Mouse (Mus musculus): ENCODE data around the gene Mthfd1l. TPM values are rescaled to one million over a fixed set of nuclear protein-coding genes. Genes with fewer than 3 reads are reported as not detected.

Mthfd1l gene
- polyA plus RNA-seq, 1 experiment from 2014 or later: 14.2 TPM

DNA sequence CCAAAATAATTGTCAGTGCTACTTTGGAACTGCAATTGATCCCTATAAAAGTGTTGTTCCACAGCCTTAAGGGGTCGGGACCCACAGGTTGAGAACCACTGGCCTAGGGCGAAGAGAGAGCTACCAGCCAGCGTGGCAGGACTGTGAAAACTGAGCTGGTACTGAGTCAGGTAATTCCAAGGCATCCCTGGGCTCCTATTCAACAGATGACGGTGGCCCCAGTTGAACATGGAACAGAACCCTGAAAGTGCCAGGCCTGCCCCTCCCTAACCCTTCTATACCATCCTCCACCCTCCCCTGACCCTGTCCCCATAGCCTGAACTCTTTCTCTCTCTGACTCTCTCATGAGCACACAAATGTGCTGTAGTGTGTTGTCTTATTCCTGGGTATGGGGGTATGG lies 77.3 kb downstream of the Mthfd1l start:
- H3K27ac ChIP-seq (ENCODE audit: low read length): no peak overlapping the region

DNA sequence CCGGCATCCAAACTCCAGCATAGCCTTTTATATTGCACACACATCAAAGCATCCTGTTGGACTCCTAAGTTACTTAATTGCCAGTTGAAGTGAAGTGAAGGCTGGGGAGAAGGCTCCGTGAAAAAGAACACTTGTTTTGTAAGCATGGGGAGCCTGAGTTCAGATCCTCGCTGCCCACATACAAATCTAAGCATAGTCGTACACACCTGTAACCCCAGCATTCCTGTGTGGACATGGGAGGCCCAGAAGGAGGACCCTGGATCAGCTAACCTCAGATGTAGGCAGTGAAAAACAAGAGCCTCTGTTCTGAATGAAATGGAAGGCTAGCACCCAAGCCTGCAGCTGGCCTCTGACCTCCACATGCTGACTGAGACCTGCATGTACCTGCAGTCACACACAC lies 79.8 kb downstream of the Mthfd1l start:
- Histone ChIP-seq H3K4me2 (ENCODE audit: low read depth, low read length) (no peak overlapping the region), H3K4me1 (replicated peaks; ENCODE audit: control insufficient read depth, insufficient read depth, low read length) (no peaks in the 10 kb centered on the region), H3K36me3 (ENCODE audit: control insufficient read depth, insufficient read depth, low read length) (no peaks in the 10 kb centered on the region), H3K27me3 (ENCODE audit: control insufficient read depth, insufficient read depth, low read depth, low read length) (no peaks in the 10 kb centered on the region), H3K27ac (ENCODE audit: low read length) (no peak overlapping the region), H3K9me3 (ENCODE audit: control insufficient read depth, low read length) (no peaks in the 10 kb centered on the region), H3K9ac (ENCODE audit: low read length) (no peak overlapping the region), H3K4me3 (ENCODE audit: low read length) (no peak overlapping the region)
- no peak for ATAC-seq (ENCODE audit: low read depth)
- 76% methylated on average over 4 of the region's 4 CpGs for WGBS

More for the DNA sequence above, 77.3 kb downstream of the Mthfd1l start:
- Histone ChIP-seq H3K9me3 (ENCODE audit: control insufficient read depth, low read length) (no peaks in the 10 kb centered on the region), H3K36me3 (ENCODE audit: control insufficient read depth, insufficient read depth, low read length) (no peaks in the 10 kb centered on the region), H3K27me3 (ENCODE audit: control insufficient read depth, insufficient read depth, low read depth, low read length) (no peaks in the 10 kb centered on the region), H3K9ac (ENCODE audit: low read length) (no peak overlapping the region), H3K4me3 (ENCODE audit: low read length) (no peak overlapping the region), H3K4me2 (ENCODE audit: low read depth, low read length) (no peak overlapping the region), H3K4me1 (replicated peaks; ENCODE audit: control insufficient read depth, insufficient read depth, low read length) (peaks cover 3% of the 10 kb centered on the region; the same call in 1 of the 2 replicates)
- 93% methylated on average over 4 of the region's 4 CpGs for WGBS
- ATAC-seq (ENCODE audit: low read depth): no peak

DNA sequence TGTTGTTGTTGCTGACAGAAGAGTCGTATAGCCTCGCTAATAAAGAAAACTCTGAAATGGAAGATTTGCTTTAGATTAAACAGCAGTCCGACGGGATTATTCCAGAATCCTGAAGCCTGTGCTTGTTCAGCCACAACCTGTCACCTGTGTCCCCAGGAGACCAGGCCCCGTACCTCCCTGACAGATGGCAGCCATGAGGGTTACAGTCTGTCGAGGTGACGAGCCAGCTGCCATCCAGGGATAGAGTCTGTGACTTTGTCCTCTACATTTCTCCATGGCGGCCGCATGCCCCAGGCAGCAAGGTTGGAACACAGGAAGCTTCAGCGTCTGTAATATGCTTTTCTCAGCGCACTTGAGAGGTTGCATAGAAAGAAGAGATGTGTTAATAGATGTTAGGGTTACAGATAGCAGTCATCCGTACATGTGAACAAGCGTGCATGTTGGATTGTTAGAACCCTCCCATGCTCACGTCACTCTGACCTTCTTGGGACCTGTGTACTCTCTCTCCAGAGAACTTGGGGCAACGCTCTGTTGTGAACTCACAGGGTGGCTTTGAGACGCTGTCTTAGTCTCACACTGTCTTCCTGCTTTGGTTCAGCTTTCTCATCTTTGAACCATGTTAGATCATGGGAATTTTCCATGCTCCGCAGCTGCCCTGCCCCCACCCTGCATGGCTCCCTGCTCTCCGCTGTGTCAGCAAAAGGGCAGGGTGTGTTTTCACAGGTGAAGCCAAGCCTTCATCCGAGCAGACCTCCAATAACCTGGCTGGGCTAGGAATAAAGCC lies 80.6 kb downstream of the Mthfd1l start:
- ATAC-seq (ENCODE audit: low read depth): no peak
- WGBS: 76% methylated on average over 19 of the region's 19 CpGs
- no peak overlapping the region for H3K4me3 ChIP-seq (ENCODE audit: low read length)
- H3K36me3 ChIP-seq (ENCODE audit: control insufficient read depth, insufficient read depth, low read length): no peaks in the 10 kb centered on the region
- no peaks in the 10 kb centered on the region for H3K4me1 ChIP-seq (replicated peaks; ENCODE audit: control insufficient read depth, insufficient read depth, low read length)
- no peaks in the 10 kb centered on the region for H3K27me3 ChIP-seq (ENCODE audit: control insufficient read depth, insufficient read depth, low read depth, low read length)
- H3K9ac ChIP-seq (ENCODE audit: low read length): no peak overlapping the region
- H3K27ac ChIP-seq (ENCODE audit: low read length): no peak overlapping the region
- H3K4me2 ChIP-seq (ENCODE audit: low read depth, low read length): no peak overlapping the region
- H3K9me3 ChIP-seq (ENCODE audit: control insufficient read depth, low read length): no peaks in the 10 kb centered on the region

DNA sequence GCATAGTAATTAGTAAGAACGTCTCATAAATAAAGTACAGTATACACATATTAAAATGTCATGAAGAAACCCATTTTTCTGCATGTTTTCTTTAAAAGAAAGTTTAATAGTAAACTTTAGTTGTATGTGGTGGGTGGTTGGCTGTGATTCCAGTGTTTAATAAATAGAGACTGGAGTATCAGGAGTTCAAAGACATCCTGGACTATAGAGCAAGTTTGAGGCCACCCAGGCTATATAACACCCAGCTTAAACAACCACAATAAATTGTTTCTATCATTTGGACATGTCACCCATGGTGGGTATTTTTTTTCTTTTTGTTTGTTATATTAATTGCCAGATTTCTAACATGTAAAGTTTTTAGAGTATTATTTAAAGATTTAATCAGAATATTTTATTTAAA lies 81.7 kb downstream of the Mthfd1l start:
- Histone ChIP-seq H3K36me3 (ENCODE audit: control insufficient read depth, insufficient read depth, low read length) (no peaks in the 10 kb centered on the region), H3K4me3 (ENCODE audit: low read length) (no peak overlapping the region), H3K9me3 (ENCODE audit: control insufficient read depth, low read length) (no peaks in the 10 kb centered on the region), H3K4me2 (ENCODE audit: low read depth, low read length) (no peak overlapping the region), H3K27ac (ENCODE audit: low read length) (no peak overlapping the region), H3K4me1 (replicated peaks; ENCODE audit: control insufficient read depth, insufficient read depth, low read length) (no peaks in the 10 kb centered on the region), H3K9ac (ENCODE audit: low read length) (no peak overlapping the region), H3K27me3 (ENCODE audit: control insufficient read depth, insufficient read depth, low read depth, low read length) (no peaks in the 10 kb centered on the region)
- whole genome bisulfite sequencing: 77% methylated on average over 1 of the region's 1 CpGs
- ATAC-seq (ENCODE audit: low read depth): no peak

DNA sequence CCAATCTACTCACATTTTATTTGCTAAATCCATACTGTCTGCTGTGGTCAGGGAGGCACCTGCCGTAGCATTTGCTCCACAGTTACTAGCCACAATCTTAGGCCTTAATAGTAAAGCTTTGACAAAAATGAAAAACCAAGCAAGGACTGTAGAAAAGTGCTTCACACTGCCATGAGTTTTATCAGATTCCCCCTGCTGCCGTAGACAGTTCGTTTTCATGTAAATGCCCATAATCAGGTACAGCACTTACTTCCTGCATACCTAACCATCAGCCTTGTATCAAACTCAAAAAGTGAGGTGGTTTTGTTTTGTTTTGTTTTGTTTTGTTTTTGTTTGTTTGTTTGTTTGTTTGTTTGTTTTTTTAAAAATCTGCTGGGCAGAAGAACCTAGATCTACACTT lies 84.5 kb downstream of the Mthfd1l start:
- Histone ChIP-seq H3K4me1 (replicated peaks; ENCODE audit: control insufficient read depth, insufficient read depth, low read length) (no peaks in the 10 kb centered on the region), H3K9ac (ENCODE audit: low read length) (no peak overlapping the region), H3K27ac (ENCODE audit: low read length) (no peak overlapping the region), H3K27me3 (ENCODE audit: control insufficient read depth, insufficient read depth, low read depth, low read length) (no peaks in the 10 kb centered on the region), H3K36me3 (ENCODE audit: control insufficient read depth, insufficient read depth, low read length) (no peaks in the 10 kb centered on the region), H3K4me2 (ENCODE audit: low read depth, low read length) (no peak overlapping the region), H3K9me3 (ENCODE audit: control insufficient read depth, low read length) (no peaks in the 10 kb centered on the region), H3K4me3 (ENCODE audit: low read length) (no peak overlapping the region)
- WGBS: 95% methylated on average over 3 of the region's 3 CpGs
- ATAC-seq (ENCODE audit: low read depth): no peak

DNA sequence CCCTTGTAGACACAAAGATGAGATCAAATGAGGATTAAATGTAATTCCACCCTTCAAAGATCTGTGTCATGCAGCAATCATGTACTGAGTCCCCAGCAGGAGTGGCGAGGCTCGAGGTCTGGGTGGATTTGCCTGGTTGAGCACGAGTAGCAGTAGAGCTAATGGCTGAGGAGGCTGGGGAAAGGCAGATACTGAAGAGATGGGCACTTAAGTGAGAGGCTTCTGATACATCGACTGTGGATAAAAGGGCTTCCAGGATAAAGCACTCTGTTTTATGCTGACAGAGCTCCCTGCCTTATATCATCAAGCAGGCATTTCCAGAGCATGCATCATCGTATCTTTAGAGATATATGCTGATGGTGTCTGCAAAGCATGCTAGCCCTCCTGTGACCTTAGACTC lies 84.9 kb downstream of the Mthfd1l start:
- Histone ChIP-seq H3K9me3 (ENCODE audit: control insufficient read depth, low read length) (no peaks in the 10 kb centered on the region), H3K27ac (ENCODE audit: low read length) (no peak overlapping the region), H3K9ac (ENCODE audit: low read length) (no peak overlapping the region), H3K36me3 (ENCODE audit: control insufficient read depth, insufficient read depth, low read length) (no peaks in the 10 kb centered on the region), H3K4me3 (ENCODE audit: low read length) (no peak overlapping the region), H3K4me2 (ENCODE audit: low read depth, low read length) (no peak overlapping the region), H3K4me1 (replicated peaks; ENCODE audit: control insufficient read depth, insufficient read depth, low read length) (no peaks in the 10 kb centered on the region), H3K27me3 (ENCODE audit: control insufficient read depth, insufficient read depth, low read depth, low read length) (no peaks in the 10 kb centered on the region)
- 73% methylated on average over 5 of the region's 5 CpGs for WGBS
- no peak for ATAC-seq (ENCODE audit: low read depth)

DNA sequence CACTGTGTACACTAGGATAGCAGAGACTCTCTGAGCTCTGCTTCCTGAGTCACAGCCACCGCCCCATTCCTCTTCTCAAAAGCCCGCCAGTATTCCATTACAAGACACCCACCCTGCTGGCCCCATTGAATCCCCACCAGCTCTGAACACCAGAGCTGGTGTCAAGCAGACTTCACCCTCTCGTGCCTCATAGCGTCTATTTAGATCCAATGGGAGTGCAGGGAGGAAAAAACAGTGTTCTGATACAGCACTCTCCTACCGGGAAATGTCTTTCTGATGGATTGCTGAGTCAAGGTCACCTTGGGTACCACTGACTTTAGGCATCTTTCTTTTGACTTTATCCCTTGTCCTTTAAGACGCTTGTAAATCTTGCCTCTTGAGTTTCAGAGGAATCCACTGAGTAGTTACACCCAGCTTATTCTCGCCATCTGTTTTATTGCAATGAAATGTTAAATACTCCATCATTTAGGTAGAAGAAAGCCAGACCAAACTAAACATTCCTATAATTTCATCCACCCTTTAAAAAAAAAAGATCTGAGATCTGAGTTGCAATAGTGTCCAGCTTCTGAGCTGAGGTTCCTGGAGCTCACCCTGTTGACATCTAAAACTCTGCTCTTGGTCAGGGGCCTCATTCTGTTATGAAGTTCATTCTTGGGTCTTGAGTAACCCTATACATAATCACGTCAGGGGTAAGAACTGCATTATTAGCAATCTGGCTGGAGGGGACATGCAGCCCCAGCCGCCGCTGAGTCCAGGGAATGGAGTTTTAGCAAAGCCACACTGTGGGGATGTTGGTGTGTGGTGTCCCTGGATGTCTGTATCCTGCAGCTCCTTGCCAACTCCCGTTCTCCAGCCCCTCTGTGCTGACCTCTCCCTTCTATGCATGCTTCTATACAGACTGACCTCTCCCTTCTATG lies 88.4 kb downstream of the Mthfd1l start:
- Histone ChIP-seq H3K9ac (ENCODE audit: low read length) (no peak overlapping the region), H3K36me3 (ENCODE audit: control insufficient read depth, insufficient read depth, low read length) (no peaks in the 10 kb centered on the region), H3K4me1 (replicated peaks; ENCODE audit: control insufficient read depth, insufficient read depth, low read length) (peaks cover 3% of the 10 kb centered on the region; the same call in 1 of the 2 replicates), H3K27me3 (ENCODE audit: control insufficient read depth, insufficient read depth, low read depth, low read length) (no peaks in the 10 kb centered on the region), H3K4me3 (ENCODE audit: low read length) (no peak overlapping the region), H3K4me2 (ENCODE audit: low read depth, low read length) (no peak overlapping the region), H3K9me3 (ENCODE audit: control insufficient read depth, low read length) (no peaks in the 10 kb centered on the region), H3K27ac (ENCODE audit: low read length) (peak overlapping the region; percentile 41; the same call in 1 of the 2 replicates)
- no peak for ATAC-seq (ENCODE audit: low read depth)
- WGBS: 73% methylated on average over 11 of the region's 11 CpGs

DNA sequence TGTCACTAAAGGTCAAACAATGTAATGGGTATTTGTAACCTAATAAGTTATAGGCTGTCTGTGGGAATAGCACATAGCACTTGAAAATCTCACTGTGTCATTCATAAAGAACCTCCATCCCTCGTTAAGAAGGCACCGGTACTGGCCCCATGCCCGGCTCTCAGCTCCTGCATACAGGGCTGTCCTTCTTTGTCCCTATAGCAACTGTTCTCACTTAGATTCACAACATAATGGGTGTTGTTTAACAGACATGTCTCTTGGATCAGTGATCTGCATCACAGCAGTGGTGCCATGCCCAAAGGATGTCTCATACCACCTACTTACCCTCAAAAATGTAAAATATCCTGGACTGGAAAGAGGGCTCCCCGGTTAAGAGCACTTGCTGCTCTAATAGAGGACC lies 90.6 kb downstream of the Mthfd1l start:
- H3K4me2 ChIP-seq (ENCODE audit: low read depth, low read length): no peak overlapping the region
- no peaks in the 10 kb centered on the region for H3K27me3 ChIP-seq (ENCODE audit: control insufficient read depth, insufficient read depth, low read depth, low read length)
- H3K36me3 ChIP-seq (ENCODE audit: control insufficient read depth, insufficient read depth, low read length): no peaks in the 10 kb centered on the region
- no peak overlapping the region for H3K27ac ChIP-seq (ENCODE audit: low read length)
- no peak overlapping the region for H3K9ac ChIP-seq (ENCODE audit: low read length)
- H3K9me3 ChIP-seq (ENCODE audit: control insufficient read depth, low read length): no peaks in the 10 kb centered on the region
- H3K4me1 ChIP-seq (replicated peaks; ENCODE audit: control insufficient read depth, insufficient read depth, low read length): peaks cover 3% of the 10 kb centered on the region; the same call in 1 of the 2 replicates
- 70% methylated on average over 4 of the region's 4 CpGs for WGBS
- H3K4me3 ChIP-seq (ENCODE audit: low read length): no peak overlapping the region
- ATAC-seq (ENCODE audit: low read depth): no peak

All from lung, embryonic 16.5 days (tissue).